Mouse (Mus musculus) c-Kit-positive CD71-negative TER-119-negative erythroid progenitor cells, embryonic 14.5 days (primary cell): ENCODE measurements around the gene Mcat.
A peak's percentile ranks its signal among the peaks of the same experiment; 100 is the strongest.

Experiments used
- DNase-seq: peaks from one replicate; pipeline ENCODE4 v3.0.0-alpha.2; 2013; ENCODE audit warnings: low read depth

Mcat gene

GRCm38 (mm10) chr15:83563327-83563856 lies at the start of gene Mcat, which contains the start of gene Tspo:
Gene Mcat, minus strand, starts transcription at chr15:83563787.
Gene Tspo, plus strand, starts transcription at chr15:83563592.
- DNase-seq = peak; percentile 40

GRCm38 (mm10) chr15:83607115-83607802 lies 43.7 kb upstream of the Mcat start:
- peak; percentile 70 for DNase-seq

GRCm38 (mm10) chr15:83606700-83607099 lies 43.1 kb upstream of the Mcat start:
- no peak for DNase-seq

GRCm38 (mm10) chr15:83606216-83606615 lies 42.6 kb upstream of the Mcat start:
- DNase-seq = no peak

GRCm38 (mm10) chr15:83603426-83603825 lies 39.8 kb upstream of the Mcat start:
- DNase-seq = no peak

- no peak for DNase-seq
Observed at GRCm38 (mm10) chr15:83603046-83603396, 39.4 kb upstream of the Mcat start.

GRCm38 (mm10) chr15:83602372-83603045 lies 38.9 kb upstream of the Mcat start:
- DNase-seq = no peak

GRCm38 (mm10) chr15:83601185-83601584 lies 37.6 kb upstream of the Mcat start:
- DNase-seq = no peak

GRCm38 (mm10) chr15:83596833-83597232 lies 33.2 kb upstream of the Mcat start:
- no peak for DNase-seq

- DNase-seq = no peak
Observed at GRCm38 (mm10) chr15:83595364-83595711, 31.8 kb upstream of the Mcat start.

GRCm38 (mm10) chr15:83594513-83595363 lies 31.2 kb upstream of the Mcat start, which contains the start of gene Ttll12:
Gene Ttll12, minus strand, starts transcription at chr15:83595157.
- peak; percentile 89 for DNase-seq

GRCm38 (mm10) chr15:83593702-83594512 lies 30.3 kb upstream of the Mcat start:
- no peak for DNase-seq

- no peak for DNase-seq
Observed at GRCm38 (mm10) chr15:83593189-83593585, 29.6 kb upstream of the Mcat start.

- no peak for DNase-seq
Observed at GRCm38 (mm10) chr15:83592260-83593188, 28.9 kb upstream of the Mcat start.

- no peak for DNase-seq
Observed at GRCm38 (mm10) chr15:83591758-83592157, 28.2 kb upstream of the Mcat start.

GRCm38 (mm10) chr15:83590841-83591240 lies 27.3 kb upstream of the Mcat start:
- no peak for DNase-seq

GRCm38 (mm10) chr15:83584741-83585220 lies 21.2 kb upstream of the Mcat start:
- no peak for DNase-seq

- DNase-seq = no peak
Observed at GRCm38 (mm10) chr15:83583419-83584156, 20.0 kb upstream of the Mcat start.

- DNase-seq = no peak
Observed at GRCm38 (mm10) chr15:83582931-83583330, 19.3 kb upstream of the Mcat start.

- DNase-seq = no peak
Observed at GRCm38 (mm10) chr15:83576651-83577050, 13.1 kb upstream of the Mcat start.
